Mouse (Mus musculus) CD4-positive, CD25-positive, alpha-beta regulatory T cell (primary cell): Measurements from ENCODE around the gene Pigw. TPM values are rescaled to one million over a fixed set of nuclear protein-coding genes. Genes with fewer than 3 reads are reported as not detected.

ENCODE experiments used
- polyA plus RNA-seq: library from polyadenylated mRNA; unstranded; fragments of 100-300 nt; shearing (Covaris generic); gene quantifications from one replicate; pipeline ENCODE4 v1.2.1, GENCODE M21; 2017

Gene Pigw
- 5.0 TPM for polyA plus RNA-seq

DNA sequence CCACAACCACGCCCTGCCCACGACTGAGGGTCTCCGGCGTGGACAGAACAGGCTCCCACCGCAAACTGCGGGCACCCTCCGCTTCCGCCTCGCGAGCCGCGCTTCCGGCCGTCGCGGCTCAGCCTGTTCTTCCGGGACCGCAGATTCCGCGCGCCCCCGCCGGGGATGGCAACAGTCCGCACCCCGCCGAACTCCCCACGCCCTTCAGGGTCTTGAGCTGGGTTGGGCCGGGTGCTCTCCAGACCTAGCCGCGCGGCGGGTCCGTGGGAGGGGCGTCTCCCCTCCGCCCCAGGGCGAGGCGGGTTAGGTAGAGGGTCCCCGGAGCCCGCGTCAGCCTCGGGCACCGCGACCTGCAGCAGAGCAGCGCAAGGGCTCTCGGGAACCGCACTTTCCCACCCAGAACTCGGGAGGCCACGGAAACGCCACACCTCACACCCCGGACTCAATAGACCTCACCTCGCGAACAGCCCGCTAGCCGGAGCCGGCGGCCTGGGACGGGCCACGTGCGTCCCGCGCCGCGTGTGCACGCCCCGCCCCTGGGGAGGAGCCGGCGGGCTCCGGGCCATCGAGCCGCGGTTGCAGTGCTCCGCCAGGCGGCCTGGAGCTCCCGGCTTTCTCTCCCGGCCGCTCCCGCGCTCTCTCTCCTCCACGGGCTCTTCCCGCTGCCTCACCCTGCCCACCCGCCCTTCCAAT is at the start of gene Pigw, which contains the start of gene Myo19:
TSS of gene Pigw (minus strand) at position 514 of the 693 bp plus-strand sequence.
TSS of gene Myo19 (plus strand) at position 377 of the 693 bp plus-strand sequence.

DNA sequence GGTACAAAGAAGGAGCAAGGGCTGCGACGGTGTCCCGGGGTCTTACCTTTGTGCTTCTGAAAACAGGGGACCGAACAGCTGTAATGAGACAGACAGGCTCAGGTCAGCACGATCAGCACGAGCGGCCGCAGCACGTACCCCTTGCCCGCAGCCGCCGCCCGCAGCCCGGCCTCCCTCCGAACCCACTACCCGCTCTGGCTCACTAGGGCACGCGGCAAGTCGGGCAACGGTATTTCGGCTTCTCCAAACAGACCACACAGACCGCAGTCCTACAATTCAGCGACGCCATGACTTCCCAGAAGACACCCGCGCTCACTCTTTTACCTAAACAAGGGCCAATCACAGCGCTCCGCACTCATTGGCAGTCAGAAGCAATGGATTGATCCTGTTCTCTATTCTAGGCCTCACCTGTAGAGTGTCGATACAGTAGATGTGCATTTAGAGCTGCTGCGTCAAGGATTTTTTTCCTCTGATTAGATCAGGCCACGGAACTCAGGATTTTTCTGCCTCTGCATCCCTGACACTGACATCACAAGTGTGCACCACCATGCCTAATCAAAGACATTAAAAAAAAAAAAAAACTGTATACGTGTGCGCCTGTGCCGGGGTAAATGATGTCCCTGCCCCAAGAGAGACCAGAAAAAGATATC is 36.1 kb upstream of the Pigw start, which contains the start of gene Znhit3:
TSS of gene Znhit3 (minus strand) at position 314 of the 650 bp plus-strand sequence.

DNA sequence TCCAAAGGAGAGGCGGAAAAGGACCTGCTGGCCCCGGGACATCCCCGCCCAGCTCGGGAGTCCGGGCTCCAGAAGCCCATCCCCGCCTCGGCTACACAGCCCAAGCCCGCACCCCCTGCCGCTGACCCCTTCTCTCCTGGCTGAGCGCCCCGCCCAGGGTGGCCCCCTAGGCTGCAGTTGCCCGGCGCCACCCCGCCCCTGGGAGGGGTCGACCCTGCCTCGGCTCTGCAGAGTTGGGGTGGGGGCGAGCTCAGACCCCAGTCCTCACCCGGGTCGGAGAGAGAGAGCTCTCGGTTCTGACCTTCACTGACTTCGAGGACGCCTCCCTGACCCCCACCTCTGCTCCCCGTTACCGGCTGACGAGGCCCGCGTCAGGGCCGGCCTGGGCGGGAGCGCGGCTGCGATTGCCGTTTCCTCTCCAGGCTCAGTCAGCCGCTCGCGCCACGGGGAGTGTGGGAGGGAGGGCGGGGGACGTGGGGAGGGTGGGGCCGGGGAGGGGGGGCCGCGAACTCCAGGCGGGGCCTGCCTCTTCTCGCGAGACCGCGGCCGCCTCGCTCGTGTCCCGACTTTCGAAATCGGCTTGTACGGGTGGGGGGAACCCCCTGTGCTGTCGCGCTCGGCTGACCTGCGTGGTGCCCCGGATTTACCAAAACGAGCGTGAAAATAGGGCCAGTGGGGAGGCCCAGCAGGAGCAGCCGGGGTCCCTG is 9.6 kb downstream of the Pigw start, which contains the start of gene Ggnbp2:
TSS of gene Ggnbp2 (minus strand) at position 481 of the 707 bp plus-strand sequence.

DNA sequence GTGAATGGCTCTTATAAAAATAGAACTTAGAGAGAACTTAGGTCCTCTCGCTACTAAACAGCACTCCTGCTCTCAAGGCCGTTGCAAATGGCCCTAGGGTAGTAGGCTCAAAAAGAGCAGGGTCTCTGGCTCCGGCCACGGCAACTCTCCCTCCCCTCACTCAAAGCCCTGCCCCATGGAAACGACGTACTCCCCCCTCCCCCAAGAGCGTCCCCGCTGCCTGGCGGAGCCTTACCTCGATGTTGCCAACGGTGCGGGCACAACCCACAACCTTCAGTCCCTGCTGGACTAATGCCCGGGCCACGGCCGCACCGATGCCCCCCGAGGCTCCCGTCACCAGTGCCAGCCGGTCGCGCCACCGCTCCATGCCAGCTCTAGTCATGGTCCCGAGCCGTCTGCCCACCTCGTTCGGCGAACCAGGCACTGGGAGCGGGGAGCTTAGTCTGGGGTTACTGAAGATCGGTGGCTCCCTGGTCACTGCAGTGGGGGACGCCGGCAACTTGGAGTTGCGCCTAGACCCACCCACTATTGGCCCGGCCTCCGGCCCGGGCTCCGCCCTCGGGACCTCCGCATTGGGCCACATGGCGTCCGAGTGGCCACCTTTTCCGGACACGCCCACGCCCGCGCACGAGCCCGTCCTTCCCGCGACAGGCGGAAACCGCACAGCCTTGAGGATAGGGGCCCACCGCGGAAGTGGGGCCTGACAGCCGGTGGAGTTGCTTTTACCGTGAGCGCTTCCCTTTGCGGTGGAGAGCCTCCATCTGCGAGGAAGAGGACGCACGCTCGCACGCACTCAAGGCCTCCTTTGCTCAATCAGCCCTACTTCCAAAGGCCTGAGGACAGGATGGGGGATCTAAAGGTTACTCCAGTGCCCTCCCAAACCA is 51.3 kb downstream of the Pigw start, which contains the start of gene Dhrs11:
TSS of gene Dhrs11 (minus strand) at position 479 of the 884 bp plus-strand sequence.

Other genes with a start within 250 kb of the Pigw start
- 28.4 TPM for gene Mrm1, start 60.8 kb downstream of the Pigw start, polyA plus RNA-seq
- 24.4 TPM for gene Dhrs11, start 51.3 kb downstream of the Pigw start, polyA plus RNA-seq
- gene Ggnbp2, start 9.5 kb downstream of the Pigw start, polyA plus RNA-seq, result 182 TPM
- gene Myo19, start 137 bp downstream of the Pigw start, polyA plus RNA-seq, result 4.6 TPM
- 31.3 TPM for gene Znhit3, start 36.1 kb upstream of the Pigw start, polyA plus RNA-seq
- not detected for gene Car4, start 77.5 kb upstream of the Pigw start, polyA plus RNA-seq